Mouse (Mus musculus) liver, postnatal 0 days (tissue): ENCODE measurements around the gene Lrat. TPM values are rescaled to one million over a fixed set of nuclear protein-coding genes. Genes with fewer than 3 reads are reported as not detected.

Source experiments
- ATAC-seq: fragments of 200-750 bp; cut with Nextera tagmentation; 2 replicates; pipeline ENCODE4 v1.8.0; 2017; ENCODE audit warnings: mild to moderate bottlenecking, moderate library complexity
- DNase-seq: peaks from one replicate; pipeline ENCODE4 v3.0.0-alpha.2; 2016
- H3K27ac ChIP-seq: fragments of 300-500 bp; sonication (generic); 2 replicates; pipeline ENCODE4 v1.5.1; 2014; ENCODE audit warnings: antibody characterized with exemption, moderate library complexity, mild to moderate bottlenecking, low read depth
- H3K27me3 ChIP-seq: fragments of 300-500 bp; sonication (generic); 2 replicates; pipeline ENCODE4 v1.6.1; 2014; ENCODE audit warnings: low read length, control low read depth, mixed read lengths; ENCODE audit not compliant: insufficient read depth
- H3K36me3 ChIP-seq: fragments of 300-500 bp; sonication (generic); replicated peaks from 2 replicates; pipeline ENCODE4 v1.6.1; 2014; ENCODE audit warnings: mild to moderate bottlenecking, control low read depth, low read length, moderate library complexity, mixed read lengths; ENCODE audit not compliant: insufficient read depth
- H3K4me1 ChIP-seq: fragments of 300-500 bp; sonication (generic); 2 replicates; pipeline ENCODE4 v1.6.1; 2014; ENCODE audit warnings: antibody characterized with exemption, mild to moderate bottlenecking, control low read depth; ENCODE audit not compliant: insufficient read depth
- H3K4me2 ChIP-seq: fragments of 300-500 bp; sonication (generic); 2 replicates; pipeline ENCODE4 v1.6.1; 2014; ENCODE audit warnings: low read depth, mild to moderate bottlenecking, low read length, moderate library complexity, mixed read lengths
- H3K4me3 ChIP-seq: fragments of 300-500 bp; sonication (generic); 2 replicates; pipeline ENCODE4 v1.5.1; 2014; ENCODE audit warnings: low read depth, low read length
- H3K9ac ChIP-seq: fragments of 300-500 bp; sonication (generic); replicated peaks from 2 replicates; pipeline ENCODE4 v1.6.1; 2014; ENCODE audit warnings: mild to moderate bottlenecking, moderate library complexity
- H3K9me3 ChIP-seq: fragments of 300-500 bp; sonication (generic); 2 replicates; pipeline ENCODE4 v1.6.1; 2016; ENCODE audit warnings: mild to moderate bottlenecking, control low read depth, low read length, mixed read lengths
- CTCF ChIP-seq: sonication (generic); IDR thresholded peaks from 2 replicates; pipeline ENCODE4 v1.5.1; 2016; ENCODE audit warnings: antibody characterized with exemption, low read depth
- EP300 ChIP-seq: IDR thresholded peaks from 2 replicates; pipeline ENCODE4 v1.6.1; 2016; ENCODE audit warnings: antibody characterized with exemption, low read depth, mild to moderate bottlenecking
- WGBS: fragments of 180-500 bp; shearing (Covaris S2); extraction: QIAGEN DNeasy Blood & Tissue Kit; methylation state at CpG from one replicate; pipeline ENCODE4 v1.1.7; 2014; ENCODE audit not compliant: insufficient replicate concordance; 5-methylcytosine and 5-hydroxymethylcytosine counted together
- polyA plus RNA-seq: library from polyadenylated mRNA; unstranded; fragments of >200 nt; fragmentation: Nextera tagmentation; extraction: Ambion mirVana; gene quantifications from 2 replicates; pipeline ENCODE4 v1.2.1, GENCODE M21; 2015

The Lrat gene
- polyA plus RNA-seq, 1 experiment from 2014 or later, result 3.6 TPM

GRCm38 (mm10) chr3:82876372-82876739 is 27.4 kb downstream of the Lrat start, which contains the start of gene Rbm46:
Gene Rbm46 (minus strand): TSS chr3:82876483.
- Histone ChIP-seq H3K27me3 (peaks cover 13% of the 10 kb centered on the region), H3K36me3 (no peaks in the 10 kb centered on the region), H3K9me3 (peaks cover 4% of the 10 kb centered on the region; the same call in 1 of the 2 replicates), H3K4me1 (peaks cover 4% of the 10 kb centered on the region; the same call in 1 of the 2 replicates), H3K4me3 (peak within 1 kb of the TSS; percentile 31), H3K27ac (no peak within 1 kb of the TSS), H3K9ac (no peak within 1 kb of the TSS; the same call in 1 of the 2 replicates), H3K4me2 (peak within 1 kb of the TSS; percentile 50)
- WGBS, result 24% methylated on average over 35 of the region's 36 CpGs
- ATAC-seq (peak; percentile 68), DNase-seq (peak; percentile 69)
- TF ChIP-seq EP300, result no peak
- TF ChIP-seq CTCF, result no peak

GRCm38 (mm10) chr3:82875671-82876371 is 28.0 kb downstream of the Lrat start:
- H3K4me1 ChIP-seq, result peaks cover 4% of the 10 kb centered on the region; the same call in 1 of the 2 replicates
- H3K27ac ChIP-seq, result no peak overlapping the region
- WGBS, result 27% methylated on average over 35 of the region's 69 CpGs
- peak overlapping the region; percentile 50 for H3K4me2 ChIP-seq
- H3K36me3 ChIP-seq, result no peaks in the 10 kb centered on the region
- H3K9ac ChIP-seq, result no peak overlapping the region; the same call in 1 of the 2 replicates
- peak overlapping the region; percentile 31 for H3K4me3 ChIP-seq
- peaks cover 4% of the 10 kb centered on the region; the same call in 1 of the 2 replicates for H3K9me3 ChIP-seq
- H3K27me3 ChIP-seq, result peaks cover 13% of the 10 kb centered on the region
- no peak for TF ChIP-seq CTCF
- no peak for TF ChIP-seq EP300
- DNase-seq (peak; percentile 13), ATAC-seq (no peak)

GRCm38 (mm10) chr3:82857414-82858077 is 46.2 kb downstream of the Lrat start:
- H3K4me2 ChIP-seq, result no peak overlapping the region
- no peak for ATAC-seq

More at GRCm38 (mm10) chr3:82857414-82858077, 46.2 kb downstream of the Lrat start:
- Histone ChIP-seq H3K36me3 (no peaks in the 10 kb centered on the region), H3K27ac (no peak overlapping the region), H3K4me3 (no peak overlapping the region), H3K9ac (no peak overlapping the region), H3K4me1 (no peaks in the 10 kb centered on the region), H3K27me3 (no peaks in the 10 kb centered on the region), H3K9me3 (no peaks in the 10 kb centered on the region)
- DNase-seq, result peak; percentile 19
- 27% methylated on average over 4 of the region's 4 CpGs for WGBS
- TF ChIP-seq CTCF (peak; percentile 56), EP300 (no peak)

Other genes starting within 250 kb of the Lrat start
- gene Rbm46, start 27.5 kb downstream of the Lrat start, polyA plus RNA-seq, result 0.90 and 0.96 TPM in 2 replicates
- 4,762 and 5,621 TPM in 2 replicates for gene Fgg, start 103.8 kb upstream of the Lrat start, polyA plus RNA-seq
- gene Fga, start 122.1 kb upstream of the Lrat start, polyA plus RNA-seq, result 4,366 and 4,944 TPM in 2 replicates
- gene Fgb, start 145.9 kb upstream of the Lrat start, polyA plus RNA-seq, result 2,723 and 3,190 TPM in 2 replicates
- 29.6 and 29.9 TPM in 2 replicates for gene Plrg1, start 151.5 kb upstream of the Lrat start, polyA plus RNA-seq
- gene Dchs2, start 224.0 kb upstream of the Lrat start, polyA plus RNA-seq, result 0.02 TPM in 2 replicates